12 mouse cellular contexts compared by ENCODE assay signal in genomic region chr12:103907746-103908145, GRCm38 (mm10). TPM values are rescaled to one million over a fixed set of nuclear protein-coding genes. Genes with fewer than 3 reads are reported as not detected.
"Had no signal": no experiment of that assay in that cellular context is flagged by ENCODE, and none has a peak within 500 bp of the region (broad histone marks: within the 10 kb centered on the region; RNA-seq: fewer than 3 reads in every experiment).

No protein-coding gene starts in this region.

RNA-seq across cellular contexts. Expression of gene Serpina1c, which starts 3.1 kb away (rescaled TPM):
- total RNA-seq: gastrocnemius, postnatal 14 days; heart, adult 18-20 months; heart, postnatal 10 days; heart, postnatal 25 days; heart, postnatal 4 days; layer of hippocampus, adult 2 months; layer of hippocampus, postnatal 10 days; layer of hippocampus, postnatal 25 days; left cerebral cortex, adult 2 months; left cerebral cortex, postnatal 14 days; left cerebral cortex, postnatal 36 days had no signal

RNA-seq across cellular contexts. Expression of gene Serpina1a, which starts 44.4 kb away (rescaled TPM):
- total RNA-seq: gastrocnemius, postnatal 14 days; gastrocnemius, postnatal 36 days; heart, adult 18-20 months; heart, postnatal 10 days; heart, postnatal 25 days; layer of hippocampus, adult 2 months; layer of hippocampus, postnatal 10 days; layer of hippocampus, postnatal 25 days; left cerebral cortex, adult 2 months; left cerebral cortex, postnatal 14 days; left cerebral cortex, postnatal 36 days had no signal

RNA-seq across cellular contexts. Expression of gene Serpina1e, which starts 51.0 kb away (rescaled TPM):
- total RNA-seq: gastrocnemius, postnatal 14 days; gastrocnemius, postnatal 36 days; heart, postnatal 10 days; layer of hippocampus, adult 2 months; layer of hippocampus, postnatal 10 days; layer of hippocampus, postnatal 25 days; left cerebral cortex, adult 2 months; left cerebral cortex, postnatal 14 days; left cerebral cortex, postnatal 36 days had no signal
